Mouse (Mus musculus) lung, postnatal 0 days (tissue): ENCODE results near the gene Hdc.

Experiments used
- CTCF ChIP-seq: IDR thresholded peaks from 2 replicates; pipeline ENCODE4 v1.5.1; 2016; ENCODE audit warnings: antibody characterized with exemption, mild to moderate bottlenecking
- EP300 ChIP-seq: IDR thresholded peaks from 2 replicates; pipeline ENCODE4 v1.6.1; 2016; ENCODE audit warnings: antibody characterized with exemption, mild to moderate bottlenecking, control low read depth

GRCm38 (mm10) chr2:126647762-126648161 lies 28.7 kb upstream of the Hdc start:
- no peak for TF ChIP-seq CTCF
- no peak for TF ChIP-seq EP300
